Mouse (Mus musculus): ENCODE data around the gene Allc.

Allc gene

GRCm38 (mm10) chr12:28582423-28582822 lies at the start of gene Allc:
Gene Allc (minus strand): TSS chr12:28582523.
- no peak for DNase-seq (ENCODE audit: low spot score in 2 of 2)

- DNase-seq (ENCODE audit: low spot score in 2 of 2), result no peak
Measured at GRCm38 (mm10) chr12:28628436-28628835, 46.1 kb upstream of the Allc start.

GRCm38 (mm10) chr12:28627092-28627491 lies 44.8 kb upstream of the Allc start:
- no peak for DNase-seq (ENCODE audit: low spot score in 2 of 2)

- DNase-seq (ENCODE audit: low spot score in 2 of 2), result no peak
Measured at GRCm38 (mm10) chr12:28625407-28625806, 43.1 kb upstream of the Allc start.

- DNase-seq (ENCODE audit: low spot score in 2 of 2), result no peak
Measured at GRCm38 (mm10) chr12:28624251-28624650, 41.9 kb upstream of the Allc start.

- DNase-seq (ENCODE audit: low spot score in 2 of 2), result no peak
Measured at GRCm38 (mm10) chr12:28623195-28623594, 40.9 kb upstream of the Allc start, which contains the start of gene Colec11. Gene Colec11 (minus strand): TSS chr12:28623377.

GRCm38 (mm10) chr12:28622641-28623040 lies 40.3 kb upstream of the Allc start:
- no peak for DNase-seq (ENCODE audit: low spot score in 2 of 2)

- peak; percentile 38 to 54 for DNase-seq (ENCODE audit: low spot score in 2 of 2)
Measured at GRCm38 (mm10) chr12:28622167-28622532, 39.8 kb upstream of the Allc start.

- DNase-seq (ENCODE audit: low spot score in 2 of 2), result no peak
Measured at GRCm38 (mm10) chr12:28621451-28622166, 39.3 kb upstream of the Allc start.

GRCm38 (mm10) chr12:28617297-28617696 lies 35.0 kb upstream of the Allc start:
- no peak for DNase-seq (ENCODE audit: low spot score in 2 of 2)

GRCm38 (mm10) chr12:28614401-28614800 lies 32.1 kb upstream of the Allc start:
- DNase-seq (ENCODE audit: low spot score in 2 of 2), result no peak

GRCm38 (mm10) chr12:28612391-28612790 lies 30.1 kb upstream of the Allc start:
- peak; percentile 64 to 71 for DNase-seq (ENCODE audit: low spot score in 2 of 2)

GRCm38 (mm10) chr12:28607546-28608305 lies 25.4 kb upstream of the Allc start:
- peak in 1 of 2 experiments; percentile 50 for DNase-seq (ENCODE audit: low spot score in 2 of 2)

- no peak for DNase-seq (ENCODE audit: low spot score in 2 of 2)
Measured at GRCm38 (mm10) chr12:28603494-28603893, 21.2 kb upstream of the Allc start.

- no peak for DNase-seq (ENCODE audit: low spot score in 2 of 2)
Measured at GRCm38 (mm10) chr12:28602259-28602658, 19.9 kb upstream of the Allc start.

GRCm38 (mm10) chr12:28598526-28598991 lies 16.2 kb upstream of the Allc start:
- DNase-seq (ENCODE audit: low spot score in 2 of 2), result no peak

- DNase-seq (ENCODE audit: low spot score in 2 of 2), result no peak
Measured at GRCm38 (mm10) chr12:28598110-28598509, 15.8 kb upstream of the Allc start.

- DNase-seq (ENCODE audit: low spot score in 2 of 2), result no peak
Measured at GRCm38 (mm10) chr12:28597699-28598098, 15.4 kb upstream of the Allc start.

GRCm38 (mm10) chr12:28596851-28597250 lies 14.5 kb upstream of the Allc start:
- DNase-seq (ENCODE audit: low spot score in 2 of 2), result no peak

GRCm38 (mm10) chr12:28590428-28590827 lies 8.1 kb upstream of the Allc start:
- no peak for DNase-seq (ENCODE audit: low spot score in 2 of 2)

- peak; percentile 96 for DNase-seq (ENCODE audit: low spot score in 2 of 2)
Measured at GRCm38 (mm10) chr12:28589090-28589868, 7.0 kb upstream of the Allc start.

GRCm38 (mm10) chr12:28587949-28588348 lies 5.6 kb upstream of the Allc start:
- peak; percentile 80 to 87 for DNase-seq (ENCODE audit: low spot score in 2 of 2)
